13 mouse cellular contexts compared by ENCODE assay signal in genomic region chr14:50871284-50871683, GRCm38 (mm10). TPM values are rescaled to one million over a fixed set of nuclear protein-coding genes. Genes with fewer than 3 reads are reported as not detected.
A peak's percentile ranks its signal among the peaks of the same experiment; 100 is the strongest.
DNase-seq lines count a peak whose midpoint lies in the region; ATAC-seq and TF ChIP-seq lines count a peak whose summit lies in the region.
"Had no signal": no experiment of that assay in that cellular context is flagged by ENCODE, and none has a peak within 500 bp of the region (broad histone marks: within the 10 kb centered on the region; RNA-seq: fewer than 3 reads in every experiment).

No protein-coding gene starts in this region.

- 86% methylated on average over 2 of the region's 2 CpGs for WGBS in kidney, embryonic 15.5 days

- H3K9ac ChIP-seq in kidney, embryonic 15.5 days = no peak overlapping the region
- H3K9ac ChIP-seq: liver, embryonic 13.5 days had no signal

- H3K27ac ChIP-seq in kidney, embryonic 15.5 days = no peak overlapping the region
- H3K27ac ChIP-seq: forebrain, embryonic 15.5 days; liver, embryonic 13.5 days had no signal

- no peak for TF ChIP-seq POLR2A in myocyte (IDR thresholded peaks at IDR 0.05; ENCODE audit: insufficient read length, low read depth)

- H3K9me3 ChIP-seq in kidney, embryonic 15.5 days (replicated peaks) = no peaks in the 10 kb centered on the region
- H3K9me3 ChIP-seq: forebrain, embryonic 15.5 days; liver, embryonic 13.5 days had no signal

- H3K4me2 ChIP-seq in kidney, embryonic 15.5 days = peak overlapping the region; percentile 70; the same call in 1 of the 2 replicates
- peak overlapping the region; percentile 92 for H3K4me2 ChIP-seq in myocyte (ENCODE audit: low read depth)

- H3K4me1 ChIP-seq in kidney, embryonic 15.5 days = 0 out of 2 replicates have a peak, but pooled peaks cover 4% of the 10 kb centered on the region

- peaks cover 7% of the 10 kb centered on the region for H3K79me2 ChIP-seq in myocyte (ENCODE audit: control insufficient read depth, insufficient read depth)

- DNase-seq in cerebellum, adult 9-11 months = peak; percentile 15
- no peak for DNase-seq in cerebellum, postnatal 10 days
- DNase-seq in kidney, postnatal 4 days = no peak
- peak; percentile 10 for DNase-seq in MN1 (ENCODE audit: low spot score)
- no peak for DNase-seq in thymus, postnatal 25 days
- DNase-seq: embryo, embryonic 11 days; layer of hippocampus, postnatal 36 days; liver, embryonic 13.5 days; thymus, postnatal 14 days had no signal

- no peaks in the 10 kb centered on the region for H3K27me3 ChIP-seq in kidney, embryonic 15.5 days
- H3K27me3 ChIP-seq in myocyte (ENCODE audit: control insufficient read depth, insufficient read depth, insufficient read length) = no peaks in the 10 kb centered on the region
- H3K27me3 ChIP-seq: forebrain, embryonic 15.5 days; liver, embryonic 13.5 days had no signal

- no peaks in the 10 kb centered on the region for H3K36me3 ChIP-seq in kidney, embryonic 15.5 days
- peaks cover 16% of the 10 kb centered on the region for H3K36me3 ChIP-seq in myocyte (ENCODE audit: control insufficient read depth, insufficient read depth)
- H3K36me3 ChIP-seq: forebrain, embryonic 15.5 days; liver, embryonic 13.5 days had no signal

- no peak overlapping the region for H3ac ChIP-seq in myocyte (ENCODE audit: control insufficient read depth, insufficient read length)

- no peak overlapping the region for H3K4me3 ChIP-seq in kidney, embryonic 15.5 days (replicated peaks)
- peak overlapping the region; percentile 74 for H3K4me3 ChIP-seq in myocyte

- ATAC-seq in kidney, embryonic 15.5 days (replicated peaks; ENCODE audit: low FRiP score) = no peak
- no peak for ATAC-seq in activated CD4-positive, CD25-positive, alpha-beta regulatory T cell, adult 4 months

TF ChIP-seq in myocyte, 11 proteins besides CTCF, POLR2A, EP300 and RAD21:
- TF ChIP-seq TCF3 (IDR thresholded peaks at IDR 0.05; ENCODE audit: insufficient read length, low read depth) = no peak
- TF ChIP-seq E2F4 (IDR thresholded peaks at IDR 0.05; ENCODE audit: insufficient read depth) = no peak
- TF ChIP-seq MYOG (IDR thresholded peaks at IDR 0.05; ENCODE audit: control insufficient read depth in 1 of 3, insufficient read depth in 1 of 3, insufficient read length in 2 of 3, low read depth in 2 of 3) = no peak
- no peak for TF ChIP-seq CEBPB (IDR thresholded peaks at IDR 0.05; ENCODE audit: insufficient read depth, poor library complexity, severe bottlenecking)
- TF ChIP-seq MAX (IDR thresholded peaks at IDR 0.05; ENCODE audit: low read depth) = no peak
- TF ChIP-seq POLR2AphosphoS2 (IDR thresholded peaks at IDR 0.05; ENCODE audit: insufficient read length, low read depth) = no peak
- TF ChIP-seq TCF12 (IDR thresholded peaks at IDR 0.05; ENCODE audit: insufficient read depth, poor library complexity, severe bottlenecking) = no peak
- TF ChIP-seq REST (IDR thresholded peaks at IDR 0.05; ENCODE audit: insufficient read depth, insufficient read length) = no peak
- TF ChIP-seq SRF (IDR thresholded peaks at IDR 0.05; ENCODE audit: control insufficient read depth, insufficient read length, low read depth) = no peak
- TF ChIP-seq USF1 (IDR thresholded peaks at IDR 0.05; ENCODE audit: low read depth) = no peak
- TF ChIP-seq MYOD1 (IDR thresholded peaks at IDR 0.05; ENCODE audit: control insufficient read depth in 1 of 3, insufficient read length in 2 of 3, low read depth in 2 of 3) = no peak

RNA-seq across cellular contexts. Expression of gene Tep1, which starts 0.9 kb away (rescaled TPM):
- 6.2 and 8.5 TPM in 2 replicates for polyA plus RNA-seq in kidney, embryonic 15.5 days (2015; fragmentation: Nextera tagmentation; extraction: Ambion mirVana)
- polyA plus RNA-seq in myocyte (2012; fragmentation: generic; extraction: Trizol) = 20.6 TPM
- 10 to 100 TPM; 20.7 to 22.0 TPM for polyA plus RNA-seq in activated CD4-positive, CD25-positive, alpha-beta regulatory T cell, adult 4 months (2017; shearing (Covaris generic))

RNA-seq across cellular contexts. Expression of gene Klhl33, which starts 26.0 kb away (rescaled TPM):
- polyA plus RNA-seq in kidney, embryonic 15.5 days (2015; fragmentation: Nextera tagmentation; extraction: Ambion mirVana) = 0.19 TPM in 2 replicates
- polyA plus RNA-seq in myocyte (2012; fragmentation: generic; extraction: Trizol) = 4.9 TPM
- polyA plus RNA-seq in activated CD4-positive, CD25-positive, alpha-beta regulatory T cell, adult 4 months (2017; shearing (Covaris generic)) = under 1 TPM in 1 of 2 experiments, not detected in 1; 0.21 TPM

RNA-seq across cellular contexts. Expression of gene Osgep, which starts 53.4 kb away (rescaled TPM):
- 166 and 173 TPM in 2 replicates for polyA plus RNA-seq in kidney, embryonic 15.5 days (2015; fragmentation: Nextera tagmentation; extraction: Ambion mirVana)
- 81.0 TPM for polyA plus RNA-seq in myocyte (2012; fragmentation: generic; extraction: Trizol)
- polyA plus RNA-seq in activated CD4-positive, CD25-positive, alpha-beta regulatory T cell, adult 4 months (2017; shearing (Covaris generic)) = 100 to 1,000 TPM in 1 of 2 experiments, 10 to 100 TPM in 1; 73.9 to 108 TPM

RNA-seq across cellular contexts. Expression of gene Apex1, which starts 53.5 kb away (rescaled TPM):
- polyA plus RNA-seq in kidney, embryonic 15.5 days (2015; fragmentation: Nextera tagmentation; extraction: Ambion mirVana) = 301 and 306 TPM in 2 replicates
- 113 TPM for polyA plus RNA-seq in myocyte (2012; fragmentation: generic; extraction: Trizol)
- 100 to 1,000 TPM in 1 of 2 experiments, 10 to 100 TPM in 1; 72.8 to 108 TPM for polyA plus RNA-seq in activated CD4-positive, CD25-positive, alpha-beta regulatory T cell, adult 4 months (2017; shearing (Covaris generic))

RNA-seq across cellular contexts. Expression of gene Pip4p1, which starts 59.4 kb away (rescaled TPM):
- 49.5 and 53.9 TPM in 2 replicates for polyA plus RNA-seq in kidney, embryonic 15.5 days (2015; fragmentation: Nextera tagmentation; extraction: Ambion mirVana)
- polyA plus RNA-seq in myocyte (2012; fragmentation: generic; extraction: Trizol) = 71.3 TPM
- 1 to 10 TPM; 3.6 to 4.1 TPM for polyA plus RNA-seq in activated CD4-positive, CD25-positive, alpha-beta regulatory T cell, adult 4 months (2017; shearing (Covaris generic))

Comparison
In these comparisons a context has a peak if more than half of its experiments do, and no peak if none do; other contexts are left out.
1. DNase-seq: peak in cerebellum, adult 9-11 months (single experiment) and MN1 (single experiment); none in cerebellum, postnatal 10 days (0 of 2), kidney, postnatal 4 days (0 of 2) and thymus, postnatal 25 days (single experiment).